Mouse (Mus musculus) lung, postnatal 0 days (tissue): ENCODE data around the gene Arpp21. TPM values are rescaled to one million over a fixed set of nuclear protein-coding genes. Genes with fewer than 3 reads are reported as not detected.

Source experiments
- ATAC-seq: fragments of 200-750 bp; cut with Nextera tagmentation; 2 replicates; pipeline ENCODE4 v1.8.0; 2017; ENCODE audit warnings: moderate library complexity
- DNase-seq: peaks from one replicate; pipeline ENCODE4 v3.0.0-alpha.2; 2016; ENCODE audit warnings: low spot score
- H3K27ac ChIP-seq: fragments of 300-500 bp; sonication (generic); 2 replicates; pipeline ENCODE4 v1.5.1; 2014; ENCODE audit warnings: antibody characterized with exemption, mild to moderate bottlenecking, low read length, mixed read lengths
- H3K27me3 ChIP-seq: fragments of 300-500 bp; sonication (generic); replicated peaks from 2 replicates; pipeline ENCODE4 v1.6.1; 2014; ENCODE audit warnings: low read length, mixed read lengths; ENCODE audit not compliant: insufficient read depth
- H3K36me3 ChIP-seq: fragments of 300-500 bp; sonication (generic); 2 replicates; pipeline ENCODE4 v1.6.1; 2014; ENCODE audit warnings: low read length, mixed read lengths; ENCODE audit not compliant: insufficient read depth
- H3K4me1 ChIP-seq: fragments of 300-500 bp; sonication (generic); 2 replicates; pipeline ENCODE4 v1.6.1; 2014; ENCODE audit warnings: antibody characterized with exemption, low read depth, low read length, mixed read lengths; ENCODE audit not compliant: insufficient read depth
- H3K4me2 ChIP-seq: fragments of 300-500 bp; sonication (generic); replicated peaks from 2 replicates; pipeline ENCODE4 v1.6.1; 2014; ENCODE audit warnings: low read depth, mild to moderate bottlenecking, low read length, moderate library complexity, mixed read lengths
- H3K4me3 ChIP-seq: fragments of 300-500 bp; sonication (generic); 2 replicates; pipeline ENCODE4 v1.5.1; 2014; ENCODE audit warnings: low read depth, low read length
- H3K9ac ChIP-seq: fragments of 300-500 bp; sonication (generic); replicated peaks from 2 replicates; pipeline ENCODE4 v1.6.1; 2014; ENCODE audit warnings: low read depth, mild to moderate bottlenecking
- H3K9me3 ChIP-seq: fragments of 300-500 bp; sonication (generic); 2 replicates; pipeline ENCODE4 v1.6.1; 2016; ENCODE audit warnings: low read length, mixed read lengths
- CTCF ChIP-seq: IDR thresholded peaks from 2 replicates; pipeline ENCODE4 v1.5.1; 2016; ENCODE audit warnings: antibody characterized with exemption, mild to moderate bottlenecking
- EP300 ChIP-seq: IDR thresholded peaks from 2 replicates; pipeline ENCODE4 v1.6.1; 2016; ENCODE audit warnings: antibody characterized with exemption, mild to moderate bottlenecking, control low read depth
- WGBS: fragments of 180-500 bp; shearing (Covaris S2); extraction: QIAGEN DNeasy Blood & Tissue Kit; methylation state at CpG from one replicate; pipeline ENCODE4 v1.1.7; 2014; 5-methylcytosine and 5-hydroxymethylcytosine counted together
- polyA plus RNA-seq: library from polyadenylated mRNA; unstranded; fragments of >200 nt; fragmentation: Nextera tagmentation; extraction: Ambion mirVana; gene quantifications from 2 replicates; pipeline ENCODE4 v1.2.1, GENCODE M21; 2015

The Arpp21 gene
- polyA plus RNA-seq, 1 experiment from 2014 or later: not detected

DNA sequence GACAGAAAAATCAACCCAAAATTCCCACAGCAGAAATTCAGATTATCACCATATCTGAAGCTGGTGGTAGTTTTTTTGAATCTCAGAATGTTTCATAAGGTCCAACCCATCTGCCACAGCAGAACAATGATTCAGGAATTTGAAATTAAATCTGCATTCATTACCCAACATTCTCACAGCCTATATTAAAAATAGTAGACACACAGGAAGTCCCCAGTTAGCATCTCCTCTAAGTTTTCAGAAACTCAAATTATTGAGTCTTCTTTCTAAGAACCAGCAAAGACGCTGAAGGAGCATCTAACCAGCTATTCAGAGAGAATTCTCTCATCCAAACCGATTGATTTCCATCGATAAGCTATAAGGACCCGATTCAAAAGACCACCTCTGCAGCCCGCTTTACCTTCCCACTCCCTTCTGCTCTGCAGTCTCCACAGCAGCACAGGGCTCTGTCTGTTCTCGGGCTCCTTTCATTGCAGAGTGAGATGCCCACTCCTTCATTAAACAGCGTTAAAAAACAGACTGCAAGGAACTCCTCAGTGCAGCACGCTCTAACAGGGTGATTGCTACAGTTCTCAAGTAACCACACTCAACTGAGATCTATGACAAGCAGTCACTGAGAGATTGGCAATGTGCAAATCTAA is 3.7 kb downstream of the Arpp21 start:
- ATAC-seq (no peak), DNase-seq (no peak)
- Histone ChIP-seq H3K4me3 (no peak overlapping the region), H3K4me2 (no peak overlapping the region), H3K9me3 (no peaks in the 10 kb centered on the region), H3K9ac (no peak overlapping the region), H3K36me3 (no peaks in the 10 kb centered on the region), H3K4me1 (no peaks in the 10 kb centered on the region), H3K27me3 (peaks cover 28% of the 10 kb centered on the region), H3K27ac (no peak overlapping the region)
- TF ChIP-seq CTCF (no peak), EP300 (no peak)
- WGBS: 64% methylated on average over 8 of the region's 8 CpGs

DNA sequence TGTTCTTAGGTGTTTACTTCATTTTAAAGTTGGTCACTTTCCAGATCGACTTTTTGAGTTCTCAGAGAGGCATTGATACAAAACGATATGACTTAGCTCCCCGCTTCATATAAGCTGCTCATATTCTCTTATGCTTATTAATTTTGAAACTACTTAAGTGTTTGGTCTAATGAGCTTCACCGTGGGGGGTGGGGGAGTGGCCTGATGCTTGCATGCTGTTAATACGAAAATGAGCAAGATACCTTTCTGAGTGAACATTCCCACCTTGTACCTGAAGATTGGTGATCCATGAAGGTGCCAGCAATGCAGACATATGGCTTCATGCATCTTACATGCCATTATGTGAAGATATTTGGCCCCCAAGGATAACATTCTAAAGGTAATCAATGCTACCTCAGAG is 4.4 kb downstream of the Arpp21 start:
- H3K4me2 ChIP-seq: no peak overlapping the region
- TF ChIP-seq CTCF: no peak
- TF ChIP-seq EP300: no peak
- no peak overlapping the region for H3K4me3 ChIP-seq
- no peaks in the 10 kb centered on the region for H3K9me3 ChIP-seq
- H3K9ac ChIP-seq: no peak overlapping the region
- no peaks in the 10 kb centered on the region for H3K4me1 ChIP-seq
- peaks cover 28% of the 10 kb centered on the region for H3K27me3 ChIP-seq
- H3K36me3 ChIP-seq: no peaks in the 10 kb centered on the region
- no peak overlapping the region for H3K27ac ChIP-seq
- ATAC-seq (no peak), DNase-seq (no peak)
- 79% methylated on average over 5 of the region's 5 CpGs for WGBS

DNA sequence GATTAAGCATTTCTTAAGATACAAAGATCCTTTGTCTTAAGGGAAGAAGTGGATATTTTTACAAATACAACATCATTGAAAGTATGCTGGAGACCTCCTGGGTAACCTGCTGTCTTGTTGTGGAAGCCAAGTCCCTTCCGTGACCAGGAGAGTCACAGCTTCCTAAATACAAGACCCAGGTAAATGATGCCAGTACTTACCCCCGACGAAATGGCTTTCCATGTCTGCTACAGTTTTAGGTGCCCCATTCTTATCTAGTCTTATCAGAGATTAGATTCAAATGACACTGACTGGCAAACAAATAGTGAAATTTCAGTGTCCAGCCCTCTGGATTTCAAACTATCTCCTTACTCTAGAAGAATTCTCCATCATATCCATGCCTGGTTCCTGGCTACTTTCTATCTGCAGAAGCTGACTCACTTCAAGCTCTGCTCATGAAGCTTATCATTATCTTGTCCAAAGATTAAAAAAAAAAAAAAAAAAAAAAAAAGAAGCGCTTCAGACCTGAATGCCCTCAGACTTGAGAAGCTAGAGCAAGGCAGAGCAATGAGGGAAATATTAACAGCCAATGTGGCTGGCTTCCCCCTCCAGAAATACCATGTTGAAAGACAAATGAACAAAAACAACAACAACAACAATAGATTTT is 4.9 kb downstream of the Arpp21 start:
- Histone ChIP-seq H3K9me3 (no peaks in the 10 kb centered on the region), H3K4me3 (no peak overlapping the region), H3K27ac (no peak overlapping the region), H3K4me1 (no peaks in the 10 kb centered on the region), H3K9ac (no peak overlapping the region), H3K4me2 (no peak overlapping the region), H3K36me3 (no peaks in the 10 kb centered on the region), H3K27me3 (peaks cover 28% of the 10 kb centered on the region)
- DNase-seq: no peak
- WGBS: 63% methylated on average over 4 of the region's 4 CpGs
- TF ChIP-seq EP300: no peak
- no peak for TF ChIP-seq CTCF
- ATAC-seq: no peak

GRCm38 (mm10) chr9:112228470-112228869 is 7.3 kb downstream of the Arpp21 start:
- no peaks in the 10 kb centered on the region for H3K4me1 ChIP-seq
- H3K4me3 ChIP-seq: no peak overlapping the region
- 70% methylated on average over 3 of the region's 3 CpGs for WGBS
- H3K9me3 ChIP-seq: no peaks in the 10 kb centered on the region
- TF ChIP-seq EP300 (no peak), CTCF (no peak)
- no peaks in the 10 kb centered on the region for H3K36me3 ChIP-seq
- no peak for DNase-seq
- H3K4me2 ChIP-seq: no peak overlapping the region
- H3K27ac ChIP-seq: no peak overlapping the region
- no peak for ATAC-seq
- H3K9ac ChIP-seq: no peak overlapping the region
- H3K27me3 ChIP-seq: peaks cover 7% of the 10 kb centered on the region

DNA sequence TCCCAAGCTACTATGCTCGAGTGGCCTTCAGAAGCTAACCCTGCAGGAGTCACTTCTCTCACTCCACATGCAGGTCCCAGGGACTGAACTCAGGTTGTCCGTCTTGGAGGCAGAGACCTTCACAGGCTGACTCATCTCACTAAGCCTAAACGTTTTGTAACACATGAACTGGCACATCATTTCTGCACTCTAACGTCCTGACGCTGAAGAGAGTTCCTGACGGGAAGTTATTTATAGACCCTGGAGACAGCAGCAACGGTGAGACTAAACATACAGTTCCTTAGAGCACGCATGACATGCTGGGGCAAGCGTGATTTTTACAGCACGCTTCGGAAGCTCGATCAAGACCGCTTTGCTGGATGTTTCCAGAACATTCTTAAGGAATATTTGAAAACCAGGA is 8.6 kb downstream of the Arpp21 start:
- TF ChIP-seq EP300 (no peak), CTCF (no peak)
- DNase-seq (peak; percentile 21), ATAC-seq (no peak)
- no peaks in the 10 kb centered on the region for H3K36me3 ChIP-seq
- H3K27me3 ChIP-seq: no peaks in the 10 kb centered on the region
- no peak overlapping the region for H3K9ac ChIP-seq
- H3K4me3 ChIP-seq: no peak overlapping the region
- no peaks in the 10 kb centered on the region for H3K4me1 ChIP-seq
- WGBS: 36% methylated on average over 13 of the region's 13 CpGs
- H3K9me3 ChIP-seq: no peaks in the 10 kb centered on the region
- H3K4me2 ChIP-seq: no peak overlapping the region
- no peak overlapping the region for H3K27ac ChIP-seq

DNA sequence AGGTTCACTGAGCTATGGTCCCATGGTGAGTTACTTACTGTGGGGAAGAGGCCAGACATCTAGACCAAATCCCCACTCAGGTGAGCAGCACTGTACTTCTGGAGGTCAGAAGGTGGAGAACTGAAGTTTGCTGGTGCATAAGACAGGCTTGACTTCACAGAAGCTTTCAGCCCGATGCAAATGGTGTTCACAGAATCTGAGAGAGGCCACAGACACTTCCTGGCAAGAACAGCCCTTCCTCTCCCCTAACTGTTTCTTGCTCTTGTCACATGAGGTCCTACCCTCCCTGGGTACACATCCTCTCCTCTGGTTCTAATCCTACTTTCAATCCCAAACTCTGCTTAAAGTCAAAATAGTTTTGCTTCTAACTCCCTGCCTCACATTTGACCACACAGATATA is 9.2 kb downstream of the Arpp21 start:
- 42% methylated on average over 1 of the region's 1 CpGs for WGBS

More for the DNA sequence above, 9.2 kb downstream of the Arpp21 start:
- Histone ChIP-seq H3K4me1 (no peaks in the 10 kb centered on the region), H3K27me3 (no peaks in the 10 kb centered on the region), H3K9me3 (no peaks in the 10 kb centered on the region), H3K9ac (no peak overlapping the region), H3K27ac (no peak overlapping the region), H3K4me3 (no peak overlapping the region), H3K4me2 (no peak overlapping the region), H3K36me3 (no peaks in the 10 kb centered on the region)
- no peak for DNase-seq
- TF ChIP-seq CTCF (no peak), EP300 (no peak)
- ATAC-seq: no peak
